Mouse (Mus musculus) lung, postnatal 25 days (tissue): ENCODE measurements around the gene Hmgb4.

Source experiments
- DNase-seq: peaks from one replicate; pipeline ENCODE4 v3.0.0; 2022; ENCODE audit warnings: low spot score

Gene Hmgb4

GRCm38 (mm10) chr4:128224453-128224852 is 36.3 kb downstream of the Hmgb4 start:
- no peak for DNase-seq

GRCm38 (mm10) chr4:128217991-128218595 is 42.7 kb downstream of the Hmgb4 start:
- DNase-seq = no peak
